Mouse (Mus musculus) hindbrain, postnatal 0 days (tissue): ENCODE results near the gene Rgs3. TPM values are rescaled to one million over a fixed set of nuclear protein-coding genes. Genes with fewer than 3 reads are reported as not detected.

Source experiments
- ATAC-seq: fragments of 200-750 bp; cut with Nextera tagmentation; 2 replicates; pipeline ENCODE4 v1.8.0; 2017; ENCODE audit warnings: mild to moderate bottlenecking, moderate TSS enrichment, moderate library complexity
- DNase-seq: peaks from one replicate; pipeline ENCODE4 v3.0.0-alpha.2; 2015; ENCODE audit warnings: low spot score
- H3K27ac ChIP-seq: fragments of 300-500 bp; sonication (generic); 2 replicates; pipeline ENCODE4 v1.5.1; 2014; ENCODE audit warnings: mild to moderate bottlenecking
- H3K27me3 ChIP-seq: fragments of 300-500 bp; sonication (generic); 2 replicates; pipeline ENCODE4 v1.6.1; 2014; ENCODE audit warnings: low read length, mixed read lengths; ENCODE audit not compliant: insufficient read depth
- H3K36me3 ChIP-seq: fragments of 300-500 bp; sonication (generic); 2 replicates; pipeline ENCODE4 v1.6.1; 2014; ENCODE audit warnings: low read length, mixed read lengths; ENCODE audit not compliant: insufficient read depth
- H3K4me1 ChIP-seq: fragments of 300-500 bp; sonication (generic); 2 replicates; pipeline ENCODE4 v1.6.1; 2014; ENCODE audit warnings: antibody characterized with exemption, low read length, mixed read lengths; ENCODE audit not compliant: insufficient read depth
- H3K4me2 ChIP-seq: fragments of 300-500 bp; sonication (generic); 2 replicates; pipeline ENCODE4 v1.6.1; 2014; ENCODE audit warnings: low read depth, mild to moderate bottlenecking, low read length, moderate library complexity, mixed read lengths
- H3K4me3 ChIP-seq: fragments of 300-500 bp; sonication (generic); 2 replicates; pipeline ENCODE4 v1.5.1; 2014; ENCODE audit warnings: low read length
- H3K9ac ChIP-seq: fragments of 300-500 bp; sonication (generic); replicated peaks from 2 replicates; pipeline ENCODE4 v1.6.1; 2014; ENCODE audit warnings: mild to moderate bottlenecking, low read length, moderate library complexity, mixed read lengths
- H3K9me3 ChIP-seq: fragments of 300-500 bp; sonication (generic); 2 replicates; pipeline ENCODE4 v1.6.1; 2016; ENCODE audit warnings: low read length, mixed read lengths
- CTCF ChIP-seq: IDR thresholded peaks from 2 replicates; pipeline ENCODE4 v1.5.1; 2016; ENCODE audit warnings: antibody characterized with exemption, control low read depth, low read depth
- WGBS: fragments of 180-500 bp; shearing (Covaris S2); extraction: QIAGEN DNeasy Blood & Tissue Kit; methylation state at CpG from one replicate; pipeline ENCODE4 v1.1.7; 2014; 5-methylcytosine and 5-hydroxymethylcytosine counted together
- polyA plus RNA-seq: library from polyadenylated mRNA; unstranded; fragments of >200 nt; fragmentation: Nextera tagmentation; extraction: Ambion mirVana; gene quantifications from 2 replicates; pipeline ENCODE4 v1.2.1, GENCODE M21; 2015
- total RNA-seq: library from RNA; depleted of rRNA; stranded (reverse); fragments of >200 nt; gene quantifications from 2 replicates; pipeline ENCODE4 v1.2.3, GENCODE M21; 2014; rRNA removed

The Rgs3 gene
- total and polyA plus RNA-seq, 2 experiments from 2014 or later = 44.6 to 71.9 TPM

- no peak for TF ChIP-seq CTCF
- no peak overlapping the region for H3K4me3 ChIP-seq
- H3K9me3 ChIP-seq = no peaks in the 10 kb centered on the region
- DNase-seq (no peak), ATAC-seq (no peak)
- no peak overlapping the region for H3K9ac ChIP-seq
- 0 out of 2 replicates have a peak, but pooled peaks cover 3% of the 10 kb centered on the region for H3K4me1 ChIP-seq
- no peaks in the 10 kb centered on the region for H3K36me3 ChIP-seq
- no peak overlapping the region for H3K27ac ChIP-seq
- WGBS = 67% methylated on average over 14 of the region's 14 CpGs
- H3K27me3 ChIP-seq = no peaks in the 10 kb centered on the region
- no peak overlapping the region for H3K4me2 ChIP-seq
Measured at GRCm38 (mm10) chr4:62742885-62743760, 183.5 kb downstream of the Rgs3 start.

GRCm38 (mm10) chr4:62744534-62744956, 184.9 kb downstream of the Rgs3 start:
- Histone ChIP-seq H3K4me1 (0 out of 2 replicates have a peak, but pooled peaks cover 3% of the 10 kb centered on the region), H3K27ac (no peak overlapping the region), H3K9ac (no peak overlapping the region), H3K36me3 (no peaks in the 10 kb centered on the region), H3K4me2 (no peak overlapping the region), H3K9me3 (no peaks in the 10 kb centered on the region), H3K27me3 (no peaks in the 10 kb centered on the region), H3K4me3 (no peak overlapping the region)
- no peak for TF ChIP-seq CTCF
- no peak for DNase-seq
- ATAC-seq = no peak
- WGBS = 50% methylated on average over 10 of the region's 10 CpGs

- TF ChIP-seq CTCF = no peak
- Histone ChIP-seq H3K36me3 (no peaks in the 10 kb centered on the region), H3K27me3 (no peaks in the 10 kb centered on the region), H3K4me1 (0 out of 2 replicates have a peak, but pooled peaks cover 3% of the 10 kb centered on the region), H3K9ac (no peak overlapping the region), H3K4me3 (no peak overlapping the region), H3K9me3 (no peaks in the 10 kb centered on the region), H3K4me2 (no peak overlapping the region), H3K27ac (no peak overlapping the region)
- 72% methylated on average over 1 of the region's 1 CpGs for WGBS
- DNase-seq (no peak), ATAC-seq (no peak)
Measured at GRCm38 (mm10) chr4:62744985-62745638, 185.5 kb downstream of the Rgs3 start.

Other genes starting within 250 kb of the Rgs3 start
- 38.3 and 43.0 TPM in 2 replicates for gene Fkbp15, start 199.3 kb upstream of the Rgs3 start, total RNA-seq
- 22.6 and 23.7 TPM in 2 replicates for gene Fkbp15, start 199.3 kb upstream of the Rgs3 start, polyA plus RNA-seq
- gene Slc31a1, start 199.1 kb upstream of the Rgs3 start, total RNA-seq = 17.3 and 20.8 TPM in 2 replicates
- 45.3 and 46.3 TPM in 2 replicates for gene Slc31a1, start 199.1 kb upstream of the Rgs3 start, polyA plus RNA-seq
- gene Cdc26, start 151.2 kb upstream of the Rgs3 start, total RNA-seq = 24.7 and 30.1 TPM in 2 replicates
- 75.2 and 78.3 TPM in 2 replicates for gene Cdc26, start 151.2 kb upstream of the Rgs3 start, polyA plus RNA-seq
- 14.3 and 19.6 TPM in 2 replicates for gene Prpf4, start 151.1 kb upstream of the Rgs3 start, total RNA-seq
- 12.2 and 13.8 TPM in 2 replicates for gene Prpf4, start 151.1 kb upstream of the Rgs3 start, polyA plus RNA-seq
- 0.93 and 3.4 TPM in 2 replicates for gene Rnf183, start 124.6 kb upstream of the Rgs3 start, total RNA-seq
- gene Rnf183, start 124.6 kb upstream of the Rgs3 start, polyA plus RNA-seq = 0.14 TPM in 1 of 2 replicates, not detected in the other
- 3.5 and 4.3 TPM in 2 replicates for gene Wdr31, start 89.0 kb upstream of the Rgs3 start, total RNA-seq
- 16.4 and 17.6 TPM in 2 replicates for gene Wdr31, start 89.0 kb upstream of the Rgs3 start, polyA plus RNA-seq
- gene Bspry, start 79.8 kb upstream of the Rgs3 start, total RNA-seq = 0.37 and 2.0 TPM in 2 replicates
- 0.95 and 0.96 TPM in 2 replicates for gene Bspry, start 79.8 kb upstream of the Rgs3 start, polyA plus RNA-seq
- 4.1 and 5.1 TPM in 2 replicates for gene Hdhd3, start 56.4 kb upstream of the Rgs3 start, total RNA-seq
- gene Hdhd3, start 56.4 kb upstream of the Rgs3 start, polyA plus RNA-seq = 5.8 and 6.8 TPM in 2 replicates
- gene Alad, start 39.9 kb upstream of the Rgs3 start, total RNA-seq = 50.4 and 50.9 TPM in 2 replicates
- 69.3 and 70.5 TPM in 2 replicates for gene Alad, start 39.9 kb upstream of the Rgs3 start, polyA plus RNA-seq
- gene Pole3, start 34.8 kb upstream of the Rgs3 start, total RNA-seq = 19.0 and 25.1 TPM in 2 replicates
- 66.5 and 70.0 TPM in 2 replicates for gene Pole3, start 34.8 kb upstream of the Rgs3 start, polyA plus RNA-seq
- gene 4933430I17Rik, start 34.5 kb upstream of the Rgs3 start, total RNA-seq = 1.0 TPM in 1 of 2 replicates, not detected in the other
- gene 4933430I17Rik, start 34.5 kb upstream of the Rgs3 start, polyA plus RNA-seq = 0.74 and 0.83 TPM in 2 replicates